Mouse (Mus musculus) spleen, postnatal 4 days (tissue): ENCODE measurements around the gene Kdelr3.

Experiments used
- DNase-seq, 2 experiments: peaks; one replicate each; pipeline ENCODE4 v3.0.0; 2022; ENCODE audit warnings: low spot score in 2 of 2

The Kdelr3 gene

GRCm38 (mm10) chr15:79511553-79512320, 4.5 kb upstream of the Kdelr3 start:
- DNase-seq = peak; percentile 41 to 76

- DNase-seq = no peak
Observed at GRCm38 (mm10) chr15:79513940-79514339, 2.3 kb upstream of the Kdelr3 start.

GRCm38 (mm10) chr15:79517710-79518109, 1.5 kb downstream of the Kdelr3 start:
- no peak for DNase-seq

- no peak for DNase-seq
Observed at GRCm38 (mm10) chr15:79518571-79518970, 2.4 kb downstream of the Kdelr3 start.

GRCm38 (mm10) chr15:79519400-79520220, 3.4 kb downstream of the Kdelr3 start:
- no peak for DNase-seq

- no peak for DNase-seq
Observed at GRCm38 (mm10) chr15:79525564-79525963, 9.4 kb downstream of the Kdelr3 start.

- DNase-seq = no peak
Observed at GRCm38 (mm10) chr15:79525979-79526768, 10.0 kb downstream of the Kdelr3 start.

- DNase-seq = no peak
Observed at GRCm38 (mm10) chr15:79527192-79527591, 11.0 kb downstream of the Kdelr3 start.

GRCm38 (mm10) chr15:79527991-79528639, 11.9 kb downstream of the Kdelr3 start:
- DNase-seq = no peak

GRCm38 (mm10) chr15:79529935-79530334, 13.7 kb downstream of the Kdelr3 start:
- no peak for DNase-seq

- DNase-seq = no peak
Observed at GRCm38 (mm10) chr15:79533796-79534195, 17.6 kb downstream of the Kdelr3 start.

GRCm38 (mm10) chr15:79543968-79544367, 27.8 kb downstream of the Kdelr3 start:
- no peak for DNase-seq

- DNase-seq = no peak
Observed at GRCm38 (mm10) chr15:79545496-79545895, 29.3 kb downstream of the Kdelr3 start.

GRCm38 (mm10) chr15:79545921-79546399, 29.7 kb downstream of the Kdelr3 start:
- peak in 1 of 2 experiments; percentile 64 for DNase-seq

- DNase-seq = peak; percentile 98 to 99
Observed at GRCm38 (mm10) chr15:79546410-79547288, 30.4 kb downstream of the Kdelr3 start, which contains the start of gene Ddx17. TSS of gene Ddx17 (minus strand) at chr15:79546741.

- no peak for DNase-seq
Observed at GRCm38 (mm10) chr15:79547289-79547820, 31.1 kb downstream of the Kdelr3 start.

- DNase-seq = no peak
Observed at GRCm38 (mm10) chr15:79548226-79548625, 32.0 kb downstream of the Kdelr3 start.

GRCm38 (mm10) chr15:79552566-79552965, 36.4 kb downstream of the Kdelr3 start:
- DNase-seq = no peak

- DNase-seq = no peak
Observed at GRCm38 (mm10) chr15:79559649-79560048, 43.4 kb downstream of the Kdelr3 start.

- DNase-seq = no peak
Observed at GRCm38 (mm10) chr15:79562417-79562816, 46.2 kb downstream of the Kdelr3 start.
